Comparison of ENCODE assay signal across 8 mouse cellular contexts in the genomic region with DNA sequence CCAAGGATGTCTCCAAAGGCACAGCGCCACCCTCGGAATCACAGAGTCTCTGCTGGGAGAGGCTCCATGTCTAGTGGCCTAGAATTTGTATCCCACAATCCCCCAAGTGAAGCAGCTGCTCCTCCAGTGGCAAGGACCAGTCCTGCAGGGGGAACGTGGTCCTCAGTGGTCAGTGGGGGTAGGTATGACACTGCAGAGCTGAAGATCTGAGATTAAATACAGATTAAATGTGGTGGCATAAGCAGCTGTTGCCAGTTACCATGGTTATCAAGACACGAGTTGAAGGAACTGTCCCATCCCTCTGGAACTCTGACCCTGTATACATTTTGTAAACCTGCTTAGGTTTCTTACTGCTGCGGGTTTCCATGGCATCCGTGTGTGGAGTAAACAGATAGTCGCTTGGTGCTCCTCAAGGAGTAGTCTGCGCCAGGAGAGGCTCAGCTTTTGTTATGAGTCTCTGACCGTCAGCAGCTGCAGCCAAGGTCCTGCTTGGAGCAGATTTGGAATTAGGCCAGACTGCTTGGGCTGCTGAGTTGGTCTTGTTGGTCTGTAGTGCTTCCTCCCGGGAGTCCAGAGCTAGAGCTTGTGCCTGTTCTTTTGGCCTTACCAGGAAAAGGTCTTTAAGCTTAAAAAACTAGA. TPM values are rescaled to one million over a fixed set of nuclear protein-coding genes. Genes with fewer than 3 reads are reported as not detected.
DNase-seq lines count a peak whose midpoint lies in the region; ATAC-seq and TF ChIP-seq lines count a peak whose summit lies in the region.
"Had no signal": no experiment of that assay in that cellular context is flagged by ENCODE, and none has a peak within 500 bp of the region (broad histone marks: within the 10 kb centered on the region; RNA-seq: fewer than 3 reads in every experiment).

No protein-coding gene starts in this region.

- ATAC-seq in liver, embryonic 14.5 days (ENCODE audit: insufficient read depth), result no peak
- no peak for ATAC-seq in liver, embryonic 12.5 days
- peak; percentile 50; the same call in 1 of the 2 replicates for ATAC-seq in intestine, embryonic 14.5 days (replicated peaks; ENCODE audit: low FRiP score, low TSS enrichment, low read depth)

- TF ChIP-seq CTCF in liver, embryonic 14.5 days (IDR thresholded peaks at IDR 0.05; ENCODE audit: low read depth), result peak; percentile 21; the same call in 1 of the 2 replicates
- peak; percentile 24; the same call in 1 of the 2 replicates for TF ChIP-seq CTCF in brain, embryonic 14.5 days (IDR thresholded peaks at IDR 0.05; ENCODE audit: borderline replicate concordance, extremely low read depth, insufficient read depth, insufficient read length)
- peak; percentile 9; the same call in 1 of the 2 replicates for TF ChIP-seq CTCF in olfactory bulb, adult 2 months (IDR thresholded peaks at IDR 0.05; ENCODE audit: insufficient read depth, low read depth, low read length)

- H3K9ac ChIP-seq in liver, embryonic 14.5 days (replicated peaks), result no peak overlapping the region
- H3K9ac ChIP-seq in liver, embryonic 12.5 days, result no peak overlapping the region
- H3K9ac ChIP-seq in intestine, embryonic 14.5 days (ENCODE audit: low read length), result no peak overlapping the region
- H3K9ac ChIP-seq: heart, embryonic 15.5 days had no signal

- 73% methylated on average over 10 of the region's 10 CpGs for WGBS in liver, embryonic 14.5 days (ENCODE audit: insufficient replicate concordance)
- WGBS in liver, embryonic 12.5 days (ENCODE audit: insufficient replicate concordance), result 78% methylated on average over 10 of the region's 10 CpGs
- 44% methylated on average over 10 of the region's 10 CpGs for WGBS in intestine, embryonic 14.5 days
- WGBS in olfactory bulb, adult 2 months, result 52% methylated on average over 10 of the region's 10 CpGs

- H3K4me3 ChIP-seq in liver, embryonic 14.5 days (ENCODE audit: insufficient read depth in 1 of 2, low read depth in 2 of 2, low read length in 2 of 2), result no peak overlapping the region
- no peak overlapping the region for H3K4me3 ChIP-seq in liver, embryonic 12.5 days
- no peak overlapping the region for H3K4me3 ChIP-seq in intestine, embryonic 14.5 days (ENCODE audit: low read depth, low read length)
- no peak overlapping the region for H3K4me3 ChIP-seq in olfactory bulb, adult 2 months (ENCODE audit: insufficient read depth, low read depth, low read length)
- H3K4me3 ChIP-seq: heart, embryonic 15.5 days had no signal

- TF ChIP-seq POLR2A in brain, embryonic 14.5 days (IDR thresholded peaks at IDR 0.05; ENCODE audit: borderline replicate concordance, extremely low read depth, insufficient read depth, insufficient read length, poor library complexity, severe bottlenecking), result no peak
- no peak for TF ChIP-seq POLR2A in olfactory bulb, adult 2 months (IDR thresholded peaks at IDR 0.05; ENCODE audit: insufficient read depth, low read depth, low read length)

- no peaks in the 10 kb centered on the region for H3K4me1 ChIP-seq in liver, embryonic 14.5 days (replicated peaks; ENCODE audit: control insufficient read depth in 2 of 2, insufficient read depth in 2 of 2, low read length in 1 of 2)
- H3K4me1 ChIP-seq in liver, embryonic 12.5 days, result no peaks in the 10 kb centered on the region
- H3K4me1 ChIP-seq in intestine, embryonic 14.5 days (replicated peaks; ENCODE audit: control insufficient read depth, insufficient read depth, low read length), result 0 out of 2 replicates have a peak, but pooled peaks cover 5% of the 10 kb centered on the region
- H3K4me1 ChIP-seq in olfactory bulb, adult 2 months (ENCODE audit: control insufficient read depth, insufficient read depth, low read length), result no peaks in the 10 kb centered on the region; the same call in none of the 2 replicates

- H3K27ac ChIP-seq in liver, embryonic 14.5 days, result no peak overlapping the region
- no peak overlapping the region for H3K27ac ChIP-seq in liver, embryonic 12.5 days
- peak overlapping the region; percentile 66; the same call in 1 of the 2 replicates for H3K27ac ChIP-seq in intestine, embryonic 14.5 days (ENCODE audit: low read depth)
- H3K27ac ChIP-seq in olfactory bulb, adult 2 months (ENCODE audit: insufficient read depth, low read depth, low read length), result no peak overlapping the region
- H3K27ac ChIP-seq: heart, embryonic 15.5 days had no signal

- no peak for DNase-seq in liver, embryonic 14.5 days (ENCODE audit: low read depth in 3 of 3, low spot score in 3 of 3)
- peak; percentile 70 for DNase-seq in brain, embryonic 14.5 days (ENCODE audit: low read depth)
- peak; percentile 54 for DNase-seq in intestine, embryonic 14.5 days (ENCODE audit: low spot score)
- DNase-seq in layer of hippocampus, adult 8-10 months (ENCODE audit: low spot score in 2 of 2), result no peak
- no peak for DNase-seq in T-cell, adult 2 months (ENCODE audit: low spot score)

- H3K4me2 ChIP-seq in liver, embryonic 14.5 days (ENCODE audit: low read depth), result no peak overlapping the region
- H3K4me2 ChIP-seq in liver, embryonic 12.5 days, result no peak overlapping the region
- no peak overlapping the region for H3K4me2 ChIP-seq in intestine, embryonic 14.5 days (ENCODE audit: low read length)
- H3K4me2 ChIP-seq: heart, embryonic 15.5 days had no signal

- H3K36me3 ChIP-seq in liver, embryonic 14.5 days (replicated peaks; ENCODE audit: control insufficient read depth, insufficient read depth, low read depth), result peaks cover 37% of the 10 kb centered on the region
- H3K36me3 ChIP-seq in liver, embryonic 12.5 days, result peaks cover 91% of the 10 kb centered on the region
- peaks cover 86% of the 10 kb centered on the region for H3K36me3 ChIP-seq in intestine, embryonic 14.5 days (ENCODE audit: control insufficient read depth, insufficient read depth, low read length)

- H3K27me3 ChIP-seq in liver, embryonic 14.5 days (ENCODE audit: control insufficient read depth, insufficient read depth, low read length), result no peaks in the 10 kb centered on the region
- no peaks in the 10 kb centered on the region for H3K27me3 ChIP-seq in liver, embryonic 12.5 days (replicated peaks)
- H3K27me3 ChIP-seq in intestine, embryonic 14.5 days (replicated peaks; ENCODE audit: control insufficient read depth, insufficient read depth, low read length), result no peaks in the 10 kb centered on the region
- H3K27me3 ChIP-seq: heart, embryonic 15.5 days had no signal

- no peak for TF ChIP-seq EP300 in liver, embryonic 14.5 days (IDR thresholded peaks at IDR 0.05; ENCODE audit: low read depth)

- no peaks in the 10 kb centered on the region for H3K9me3 ChIP-seq in liver, embryonic 14.5 days (ENCODE audit: control insufficient read depth, low read length)
- H3K9me3 ChIP-seq in liver, embryonic 12.5 days (replicated peaks), result no peaks in the 10 kb centered on the region
- no peaks in the 10 kb centered on the region for H3K9me3 ChIP-seq in intestine, embryonic 14.5 days (ENCODE audit: control insufficient read depth, low read length)
- H3K9me3 ChIP-seq: heart, embryonic 15.5 days had no signal

RNA-seq across cellular contexts. Expression of a gene that starts 53.5 kb away (rescaled TPM):
- 7.2 and 8.6 TPM in 2 replicates for polyA plus RNA-seq in liver, embryonic 14.5 days (2012; rRNA removed)
- polyA plus RNA-seq in liver, embryonic 14.5 days (2014; fragmentation: Nextera tagmentation; extraction: Ambion mirVana), result 5.4 and 5.6 TPM in 2 replicates
- polyA plus RNA-seq in liver, embryonic 12.5 days (2016; fragmentation: Nextera tagmentation; extraction: Ambion mirVana), result 13.0 TPM in 2 replicates
- polyA plus RNA-seq in brain, embryonic 14.5 days (2012; rRNA removed), result 10.2 and 13.5 TPM in 2 replicates
- polyA plus RNA-seq in intestine, embryonic 14.5 days (2014; fragmentation: Nextera tagmentation; extraction: Ambion mirVana), result 15.4 and 16.3 TPM in 2 replicates
- polyA plus RNA-seq in olfactory bulb, adult 2 months (2012; ENCODE audit: insufficient read depth, insufficient read length, low replicate concordance, missing spikeins), result not detected in 2 replicates
- total RNA-seq in layer of hippocampus, adult 8-10 months (2022), result 10 to 100 TPM; 19.6 to 21.6 (median 20.4) TPM

Comparison
In these comparisons a context has a peak if more than half of its experiments do, and no peak if none do; other contexts are left out.
1. DNase-seq: peak in brain, embryonic 14.5 days (single experiment) and intestine, embryonic 14.5 days (single experiment); none in liver, embryonic 14.5 days (0 of 3), layer of hippocampus, adult 8-10 months (0 of 2) and T-cell, adult 2 months (single experiment).
2. Peak in every context shown above with its lines, with median percentiles within 50 percentile points of each other: CTCF ChIP-seq.